Mouse (Mus musculus): Measurements from ENCODE around the gene Slc25a35.
"Not testable (repeated sequence)": the region's sequence is repeated elsewhere in the genome, so short reads cannot be mapped to it uniquely, and the experiment has no call there.

Slc25a35 gene

DNA sequence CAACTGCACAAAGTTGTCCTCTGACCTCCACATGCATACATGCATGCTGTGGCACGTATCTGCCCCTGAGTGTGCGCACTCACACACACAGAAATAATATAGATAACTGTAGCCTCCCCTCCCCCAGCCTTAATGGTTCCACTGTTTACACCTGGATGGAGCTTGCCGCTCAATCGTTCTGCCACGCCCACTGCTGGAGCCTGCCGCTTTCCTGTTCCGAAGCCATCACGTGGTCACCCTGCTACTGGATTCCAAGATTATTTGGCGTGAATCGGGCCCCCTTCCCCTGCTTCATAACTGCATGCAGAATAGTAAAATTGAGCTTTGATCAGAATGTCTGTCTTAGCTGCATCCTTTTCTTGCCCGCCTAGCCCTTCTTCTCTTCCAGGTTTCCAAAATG is 5.8 kb upstream of the Slc25a35 start:
- DNase-seq (ENCODE audit: low spot score in 2 of 2) = not testable (repeated sequence)

DNA sequence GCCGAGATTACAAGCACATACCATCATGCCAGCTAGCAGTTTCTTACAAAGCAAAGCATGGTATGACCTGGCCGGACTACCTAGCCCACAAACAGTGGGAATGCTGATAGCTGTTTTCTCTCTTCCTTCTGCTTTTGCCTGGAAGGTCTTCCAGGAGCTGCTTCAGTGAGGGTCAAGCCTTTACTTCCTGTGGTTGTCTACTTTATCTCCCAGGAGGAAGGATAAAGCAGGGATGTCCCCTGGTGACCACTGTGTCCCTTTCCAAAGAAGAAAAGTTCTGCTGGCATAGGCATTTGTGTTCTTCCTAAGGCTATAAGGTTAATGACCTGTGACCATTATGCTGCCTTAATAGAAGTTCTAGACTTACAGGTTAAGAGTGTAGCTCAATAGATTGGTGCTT is 4.5 kb upstream of the Slc25a35 start:
- no peak for DNase-seq (ENCODE audit: low spot score in 2 of 2)

- DNase-seq (ENCODE audit: low spot score in 2 of 2) = no peak
Observed at GRCm38 (mm10) chr11:68965050-68965449, 2.9 kb upstream of the Slc25a35 start.

- peak in 1 of 2 experiments; percentile 72 for DNase-seq (ENCODE audit: low spot score in 2 of 2)
Observed at GRCm38 (mm10) chr11:68965845-68966244, 2.1 kb upstream of the Slc25a35 start.

GRCm38 (mm10) chr11:68966554-68966953 is 1.4 kb upstream of the Slc25a35 start:
- no peak for DNase-seq (ENCODE audit: low spot score in 2 of 2)

GRCm38 (mm10) chr11:68968752-68969151 is 821 bp downstream of the Slc25a35 start:
- no peak for DNase-seq (ENCODE audit: low spot score in 2 of 2)

- no peak for DNase-seq (ENCODE audit: low spot score in 2 of 2)
Observed at GRCm38 (mm10) chr11:68970232-68970631, 2.3 kb downstream of the Slc25a35 start.

DNA sequence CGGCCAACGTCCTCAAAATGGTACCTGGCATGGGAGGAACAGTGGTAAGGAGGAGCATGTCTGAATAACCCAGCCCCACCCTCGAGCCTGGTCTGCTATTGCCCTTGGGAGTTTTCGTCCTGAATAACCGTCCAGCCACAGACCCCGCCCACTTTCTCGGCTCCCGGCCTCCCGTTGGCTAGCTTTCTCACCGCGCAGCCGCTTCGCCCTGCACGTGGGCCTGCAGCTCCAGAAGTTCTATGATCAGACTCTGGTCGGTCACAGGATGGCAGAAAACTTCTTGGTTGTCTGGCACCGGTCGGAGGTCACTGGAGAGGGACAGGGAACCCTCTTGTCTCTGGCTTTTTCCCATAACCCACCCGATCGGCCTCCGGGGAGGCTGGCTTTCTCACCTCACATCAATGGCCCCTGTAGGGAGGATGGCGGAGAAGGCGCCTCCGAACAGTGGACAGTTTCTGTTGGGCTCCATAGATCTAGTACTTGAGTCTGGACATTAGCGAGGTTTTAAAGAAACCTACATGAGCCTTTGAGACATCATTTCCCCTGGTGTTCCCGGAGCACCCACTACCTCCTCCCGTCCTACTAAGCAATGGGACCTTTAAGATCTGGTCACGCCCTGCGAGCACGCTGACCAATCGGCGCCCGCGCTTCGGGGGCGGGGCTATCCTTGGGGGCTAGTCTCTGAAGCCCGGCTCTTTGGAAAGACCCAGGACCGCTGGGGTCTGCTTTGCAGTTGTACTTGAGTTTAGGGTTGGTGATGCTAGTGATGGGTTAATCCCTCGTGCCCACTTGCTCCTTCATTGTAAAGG is 5.5 kb downstream of the Slc25a35 start:
- DNase-seq (ENCODE audit: low spot score in 2 of 2) = peak; percentile 57 to 68

- DNase-seq (ENCODE audit: low spot score in 2 of 2) = no peak
Observed at GRCm38 (mm10) chr11:68974059-68974450, 6.1 kb downstream of the Slc25a35 start.

- DNase-seq (ENCODE audit: low spot score in 2 of 2) = no peak
Observed at GRCm38 (mm10) chr11:68975085-68975484, 7.2 kb downstream of the Slc25a35 start, which contains the start of gene Rangrf. Rangrf (minus strand) TSS chr11:68975185.

DNA sequence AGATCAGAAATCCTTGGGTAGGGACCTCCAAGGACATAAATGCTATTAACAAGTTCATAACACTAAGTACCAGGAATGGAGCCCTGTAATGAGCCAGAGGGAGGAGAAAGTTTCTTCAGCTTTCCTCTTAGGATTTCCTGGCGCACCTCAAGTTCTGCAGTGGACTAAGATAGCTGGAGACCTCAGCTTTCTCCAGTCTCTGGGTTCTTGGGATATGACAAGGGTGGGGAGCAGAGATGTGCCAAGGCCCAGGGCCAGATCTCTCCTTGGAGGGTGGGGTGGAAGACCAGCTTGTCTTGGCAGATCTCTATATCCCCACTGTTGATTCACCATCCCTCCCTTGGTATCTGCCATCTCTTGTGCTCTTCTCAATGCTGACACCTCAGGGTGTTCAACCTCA is 7.7 kb downstream of the Slc25a35 start:
- no peak for DNase-seq (ENCODE audit: low spot score in 2 of 2)

GRCm38 (mm10) chr11:68979320-68979733 is 11.4 kb downstream of the Slc25a35 start:
- no peak for DNase-seq (ENCODE audit: low spot score in 2 of 2)

DNA sequence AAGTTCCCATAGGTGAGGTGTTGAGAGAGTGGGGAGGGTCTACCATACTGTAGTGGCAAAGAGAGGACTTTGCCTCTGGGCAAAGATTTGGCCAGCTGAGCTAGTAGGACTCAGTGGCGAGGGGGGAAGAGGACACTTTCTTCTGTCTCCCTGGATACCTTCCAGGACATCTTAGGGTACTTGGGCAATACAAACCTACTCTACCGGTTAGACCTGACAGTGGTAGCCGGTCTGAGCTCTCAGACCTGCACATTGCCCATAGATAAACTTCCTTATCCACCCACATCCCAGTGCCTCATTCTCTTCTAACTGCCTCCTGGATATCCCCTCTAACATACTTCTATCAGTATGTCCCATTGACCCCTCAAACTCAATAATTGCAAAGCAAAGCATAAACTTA is 13.0 kb downstream of the Slc25a35 start:
- DNase-seq (ENCODE audit: low spot score in 2 of 2) = no peak

DNA sequence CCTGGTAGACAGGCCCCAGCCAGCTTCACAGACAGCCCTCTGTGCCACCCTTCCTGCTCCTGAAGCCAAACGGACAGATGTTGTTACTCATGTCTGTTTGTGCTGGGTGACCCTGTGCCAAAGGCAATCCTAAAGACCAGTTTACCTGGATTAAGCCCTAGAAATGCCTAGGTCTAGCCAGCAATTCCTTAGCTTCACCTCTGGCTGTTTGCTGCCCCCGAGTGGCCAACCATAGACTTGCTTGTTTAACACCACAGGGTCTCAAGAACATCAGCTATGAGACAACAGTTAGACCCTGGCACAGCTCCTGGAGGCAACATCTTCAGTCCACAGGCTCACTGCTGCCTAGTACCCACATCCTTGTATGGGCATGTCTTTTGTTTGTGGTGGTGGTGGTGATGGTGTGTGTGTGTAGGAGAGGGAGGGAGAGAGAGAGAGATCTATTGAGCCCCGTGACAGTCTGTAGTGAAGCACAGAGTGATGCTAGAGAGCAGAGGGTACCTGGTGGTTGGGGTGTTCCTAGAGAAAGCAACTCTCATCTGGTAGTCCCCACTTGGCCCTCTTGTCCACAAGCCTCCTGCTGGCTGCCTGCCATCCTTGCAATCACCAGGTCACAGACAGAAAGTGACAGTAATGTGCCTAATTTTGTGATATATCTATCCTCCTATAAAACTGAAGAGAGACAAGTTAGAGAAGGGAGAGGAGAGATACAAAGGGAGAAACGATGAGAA is 14.9 kb downstream of the Slc25a35 start:
- peak; percentile 53 to 65 for DNase-seq (ENCODE audit: low spot score in 2 of 2)

DNA sequence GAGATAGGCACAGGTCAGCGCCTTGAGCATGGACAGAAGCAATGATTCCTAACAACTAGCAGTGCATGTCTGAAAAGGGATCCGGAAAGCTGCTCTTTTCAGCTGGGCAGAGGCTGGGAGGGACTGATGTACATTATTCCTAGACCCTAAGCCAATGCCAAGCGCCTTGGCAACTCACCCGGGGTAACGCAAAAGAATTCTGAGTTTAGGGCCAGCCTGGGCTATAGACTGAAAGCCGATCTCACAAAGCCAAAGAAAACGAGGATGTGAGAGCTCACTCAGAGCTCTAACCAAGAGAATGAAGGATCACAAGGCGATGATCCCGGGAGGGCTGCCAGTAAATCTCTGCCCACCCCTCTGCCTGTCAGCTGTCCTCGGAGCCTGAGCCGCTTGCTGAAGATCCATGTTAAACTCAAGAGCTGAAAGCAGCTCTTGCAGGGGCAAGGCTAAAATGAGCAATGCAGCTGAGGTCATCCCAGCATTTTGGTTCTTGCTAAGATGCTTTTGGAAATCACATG is 19.5 kb downstream of the Slc25a35 start:
- DNase-seq (ENCODE audit: low spot score in 2 of 2) = no peak

- no peak for DNase-seq (ENCODE audit: low spot score in 2 of 2)
Observed at GRCm38 (mm10) chr11:68988341-68988740, 20.4 kb downstream of the Slc25a35 start.

GRCm38 (mm10) chr11:68993122-68993521 is 25.2 kb downstream of the Slc25a35 start:
- DNase-seq (ENCODE audit: low spot score in 2 of 2) = no peak

GRCm38 (mm10) chr11:68994377-68994776 is 26.4 kb downstream of the Slc25a35 start:
- no peak for DNase-seq (ENCODE audit: low spot score in 2 of 2)

GRCm38 (mm10) chr11:68997080-68997479 is 29.1 kb downstream of the Slc25a35 start:
- no peak for DNase-seq (ENCODE audit: low spot score in 2 of 2)

DNA sequence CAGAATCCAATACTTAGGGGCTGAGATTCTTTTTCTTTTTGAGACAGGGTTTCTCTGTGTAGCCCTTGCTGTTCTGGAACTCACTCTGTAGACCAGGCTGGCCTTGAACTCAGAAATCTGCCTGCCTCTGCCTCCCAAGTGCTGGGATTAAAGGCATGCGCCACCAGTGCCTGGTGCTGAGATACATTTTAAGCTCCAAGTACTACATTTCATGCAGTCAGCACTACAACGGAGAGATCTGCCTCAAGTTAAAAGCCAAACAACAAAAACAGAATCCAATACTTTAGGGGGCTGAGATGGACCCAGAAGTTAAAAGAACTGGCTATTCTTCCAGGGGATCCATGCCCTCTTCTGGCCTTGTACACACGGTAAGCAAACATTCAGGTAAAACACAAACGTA is 34.9 kb downstream of the Slc25a35 start:
- not testable (repeated sequence) for DNase-seq (ENCODE audit: low spot score in 2 of 2)

DNA sequence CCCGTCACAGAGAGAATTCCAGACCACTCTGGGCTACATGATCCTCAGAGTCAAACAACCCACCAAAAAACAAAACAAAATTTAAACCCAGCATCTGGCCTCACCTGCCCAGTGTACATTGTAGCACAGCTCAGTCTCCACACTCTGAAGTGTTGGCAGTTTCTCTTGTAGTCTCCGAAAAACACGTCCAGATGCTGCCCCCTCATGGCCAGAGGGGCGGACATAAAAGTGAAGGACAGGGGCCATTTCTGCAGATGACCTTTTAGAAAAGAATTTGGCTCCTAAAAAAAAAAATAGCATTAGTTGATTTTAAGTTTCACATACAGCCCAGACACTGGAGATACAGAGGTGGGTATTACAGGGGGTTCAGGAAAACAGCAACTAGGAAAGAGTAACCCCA is 35.7 kb downstream of the Slc25a35 start:
- no peak for DNase-seq (ENCODE audit: low spot score in 2 of 2)

- DNase-seq (ENCODE audit: low spot score in 2 of 2) = no peak
Observed at GRCm38 (mm10) chr11:69005193-69005592, 37.3 kb downstream of the Slc25a35 start.

DNA sequence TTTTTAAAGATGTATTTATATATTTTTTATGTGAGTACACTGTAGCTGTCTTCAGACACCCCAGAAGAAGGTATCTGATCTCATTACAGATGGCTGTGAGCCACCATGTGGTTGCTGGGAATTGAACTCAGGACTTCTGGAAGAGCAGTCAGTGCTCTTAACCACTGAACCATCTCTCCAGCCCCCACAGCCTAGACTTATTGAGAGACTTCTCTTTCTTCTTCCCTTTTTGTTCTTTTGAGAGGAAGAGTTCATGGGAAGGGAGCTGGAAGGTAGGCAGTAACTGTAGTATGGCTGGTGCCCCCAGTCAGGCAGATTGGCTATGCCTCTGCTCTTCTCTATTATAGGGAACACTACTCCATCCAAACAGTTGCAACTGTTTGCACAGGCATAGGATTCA is 38.6 kb downstream of the Slc25a35 start:
- DNase-seq (ENCODE audit: low spot score in 2 of 2) = not testable (repeated sequence)

Measured in spleen, postnatal 14 days (tissue).